Mouse (Mus musculus) G1E (cell line): ENCODE measurements around the gene Tnni3. TPM values are rescaled to one million over a fixed set of nuclear protein-coding genes. Genes with fewer than 3 reads are reported as not detected.

ENCODE experiments used
- ATAC-seq: 2 replicates; pipeline ENCODE4 v1.8.0; 2016; ENCODE audit warnings: mild to moderate bottlenecking; ENCODE audit not compliant: insufficient number of reproducible peaks, poor library complexity, low FRiP score, severe bottlenecking; ENCODE audit errors: extremely low read depth
- DNase-seq: peaks from one replicate; pipeline ENCODE4 v3.0.0; 2012; ENCODE audit warnings: low spot score
- H3K27me3 ChIP-seq: 2 replicates; pipeline ENCODE4 v1.6.1; 2012; ENCODE audit warnings: mild to moderate bottlenecking, low read length, inconsistent platforms; ENCODE audit not compliant: insufficient read depth
- H3K36me3 ChIP-seq: replicated peaks from 2 replicates; pipeline ENCODE3; 2012; ENCODE audit warnings: mild to moderate bottlenecking, inconsistent platforms
- H3K4me1 ChIP-seq: 2 replicates; pipeline ENCODE4 v1.6.1; 2012; ENCODE audit warnings: low read depth, low read length, inconsistent platforms, mixed read lengths; ENCODE audit not compliant: insufficient read depth
- H3K4me3 ChIP-seq: 2 replicates; pipeline ENCODE4 v1.5.1; 2012; ENCODE audit warnings: low read depth, mild to moderate bottlenecking, inconsistent platforms, low read length, moderate library complexity, mixed read lengths
- H3K9me3 ChIP-seq: replicated peaks from 2 replicates; pipeline ENCODE4 v1.6.1; 2012; ENCODE audit warnings: inconsistent platforms
- CTCF ChIP-seq: IDR thresholded peaks from 2 replicates; pipeline ENCODE4 v1.5.1; 2012; ENCODE audit warnings: low read depth, low read length, inconsistent platforms, mixed read lengths
- GATA1 ChIP-seq: IDR thresholded peaks from 2 replicates; pipeline ENCODE4 v1.6.1; 2012; ENCODE audit warnings: borderline replicate concordance, low read length, inconsistent platforms, mixed read lengths
- GATA2 ChIP-seq: IDR thresholded peaks from 2 replicates; pipeline ENCODE4 v1.6.1; 2012; ENCODE audit warnings: low read depth, low read length, inconsistent platforms, borderline replicate concordance
- POLR2AphosphoS5 ChIP-seq: IDR thresholded peaks from 2 replicates; pipeline ENCODE4 v1.6.1; 2012; ENCODE audit warnings: low read depth, low read length, inconsistent platforms; ENCODE audit not compliant: insufficient replicate concordance
- TAL1 ChIP-seq: conservative IDR thresholded peaks from 2 replicates; pipeline ENCODE4 v1.6.1; 2012; ENCODE audit warnings: low read depth, low read length, inconsistent platforms, mixed read lengths
- polyA plus RNA-seq: library from polyadenylated mRNA; stranded (reverse); fragments of >175 nt; gene quantifications from 2 replicates; pipeline ENCODE4 v1.2.3, GENCODE M21; 2012
- total RNA-seq, 2 experiments: library from RNA; stranded (forward) in 1 of 2; stranded (reverse) in 1 of 2; fragments of 200-1000 nt in 1 of 2; fragments of >200 nt in 1 of 2; fragmentation: Nextera tagmentation in 1 of 2; gene quantifications; 2 replicates each; pipeline ENCODE4 v1.2.3; 2014 to 2017

Gene Tnni3
- total and polyA plus RNA-seq, 3 experiments = 0.15 TPM; not detected in 2

- DNase-seq = no peak
- Histone ChIP-seq H3K9me3 (no peaks in the 10 kb centered on the region), H3K27me3 (peaks cover 28% of the 10 kb centered on the region), H3K36me3 (no peaks in the 10 kb centered on the region), H3K4me1 (peaks cover 10% of the 10 kb centered on the region), H3K4me3 (no peak overlapping the region)
- TF ChIP-seq TAL1 = no peak
- TF ChIP-seq CTCF = no peak
- TF ChIP-seq GATA2 = no peak
- no peak for TF ChIP-seq POLR2AphosphoS5
- no peak for TF ChIP-seq GATA1
- no peak for ATAC-seq
These were observed 1.7 kb downstream of the Tnni3 start for GRCm38 (mm10) chr7:4522292-4522691.

- H3K4me1 ChIP-seq = peaks cover 12% of the 10 kb centered on the region
- DNase-seq (no peak), ATAC-seq (no peak)
- H3K4me3 ChIP-seq = no peak overlapping the region
- TF ChIP-seq GATA2 = no peak
- no peak for TF ChIP-seq GATA1
- no peak for TF ChIP-seq CTCF
- TF ChIP-seq TAL1 = no peak
- no peak for TF ChIP-seq POLR2AphosphoS5
- no peaks in the 10 kb centered on the region for H3K9me3 ChIP-seq
- H3K27me3 ChIP-seq = peaks cover 29% of the 10 kb centered on the region
- H3K36me3 ChIP-seq = no peaks in the 10 kb centered on the region
These were observed 2.6 kb downstream of the Tnni3 start for GRCm38 (mm10) chr7:4521231-4522003.

DNA sequence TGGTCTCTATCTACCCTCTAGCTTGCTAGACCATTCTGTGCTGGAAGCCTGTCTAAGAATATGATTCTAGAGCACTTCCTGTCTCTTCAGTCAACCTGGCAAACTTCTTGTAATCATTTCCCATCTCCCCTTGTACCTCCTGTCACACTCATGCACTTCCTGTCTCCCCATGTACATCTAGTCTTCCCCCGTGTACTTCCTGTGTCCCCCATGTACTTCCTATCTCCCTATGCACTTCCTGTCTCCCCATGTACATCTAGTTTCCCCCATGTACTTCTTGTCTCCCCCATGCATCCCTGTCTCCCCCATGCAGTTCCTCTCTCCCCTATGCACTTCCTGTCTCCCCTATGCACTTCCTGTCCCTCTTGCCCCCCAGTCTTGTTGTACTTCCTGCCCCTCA, 5.5 kb downstream of the Tnni3 start:
- H3K9me3 ChIP-seq = no peaks in the 10 kb centered on the region
- no peaks in the 10 kb centered on the region for H3K36me3 ChIP-seq
- H3K4me3 ChIP-seq = no peak overlapping the region
- TF ChIP-seq POLR2AphosphoS5 (no peak), GATA2 (no peak), TAL1 (no peak), GATA1 (no peak), CTCF (no peak)
- peaks cover 41% of the 10 kb centered on the region for H3K27me3 ChIP-seq
- peaks cover 14% of the 10 kb centered on the region for H3K4me1 ChIP-seq
- DNase-seq = peak; percentile 22
- ATAC-seq = peak; percentile 15; the same call in 1 of the 2 replicates

DNA sequence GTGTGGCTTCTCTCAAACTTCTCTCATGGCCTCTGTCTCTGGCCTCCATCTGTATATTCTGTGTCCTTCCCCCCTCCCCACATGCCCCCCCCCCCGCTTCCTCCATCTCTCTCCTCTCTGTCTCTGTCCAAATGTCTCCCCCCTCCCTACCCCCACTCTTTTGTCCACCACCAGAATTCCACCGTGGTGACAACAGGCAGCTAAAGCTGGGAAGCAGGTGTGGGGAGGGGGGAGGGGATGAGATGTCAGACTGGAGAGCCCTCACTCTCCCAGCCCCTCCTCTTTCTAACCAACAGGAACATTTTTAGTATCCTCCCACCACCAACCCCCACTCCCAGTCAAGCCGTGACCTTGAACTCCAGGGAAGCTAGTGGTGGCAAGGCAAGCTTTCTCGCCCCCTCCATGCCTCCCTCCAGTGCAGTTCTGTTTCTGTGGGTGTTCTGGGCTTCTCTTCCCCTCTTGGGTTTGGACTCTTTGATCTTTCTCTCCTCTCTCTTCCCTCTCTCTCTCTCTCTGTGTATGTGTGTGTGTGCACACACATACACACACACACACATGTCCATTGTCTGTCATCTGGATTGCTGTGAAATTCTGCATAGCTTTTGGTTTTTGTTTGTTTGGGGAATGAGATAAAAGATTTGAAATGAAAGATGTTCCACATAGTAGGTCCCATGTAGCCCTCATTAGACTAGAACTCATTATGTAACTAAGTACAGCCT, 7.5 kb downstream of the Tnni3 start, which contains the start of gene Tnnt1:
Tnnt1 (minus strand) TSS at position 51 of the 719 bp plus-strand sequence.
- DNase-seq (no peak), ATAC-seq (no peak)
- Histone ChIP-seq H3K27me3 (peaks cover 33% of the 10 kb centered on the region), H3K4me3 (no peak within 1 kb of the TSS), H3K36me3 (no peaks in the 10 kb centered on the region), H3K4me1 (peaks cover 16% of the 10 kb centered on the region), H3K9me3 (no peaks in the 10 kb centered on the region)
- no peak for TF ChIP-seq GATA1
- TF ChIP-seq TAL1 = no peak
- TF ChIP-seq GATA2 = no peak
- TF ChIP-seq POLR2AphosphoS5 = no peak
- TF ChIP-seq CTCF = no peak

- Histone ChIP-seq H3K4me1 (peaks cover 12% of the 10 kb centered on the region), H3K4me3 (no peak overlapping the region), H3K27me3 (peaks cover 33% of the 10 kb centered on the region), H3K36me3 (no peaks in the 10 kb centered on the region), H3K9me3 (no peaks in the 10 kb centered on the region)
- ATAC-seq (no peak), DNase-seq (no peak)
- TF ChIP-seq TAL1 (no peak), GATA1 (no peak), GATA2 (no peak), POLR2AphosphoS5 (no peak), CTCF (no peak)
These were observed 8.2 kb downstream of the Tnni3 start for GRCm38 (mm10) chr7:4515853-4516252.
